Mouse (Mus musculus): ENCODE results near the gene Enpp6. TPM values are rescaled to one million over a fixed set of nuclear protein-coding genes. Genes with fewer than 3 reads are reported as not detected.

Enpp6 gene
- polyA plus RNA-seq (2016; fragmentation: Nextera tagmentation; extraction: Ambion mirVana), result 2.4 and 2.5 TPM in 2 replicates

- no peaks in the 10 kb centered on the region for H3K27me3 ChIP-seq (replicated peaks)
- H3K27ac ChIP-seq (ENCODE audit: poor library complexity, severe bottlenecking), result no peak within 1 kb of the TSS
- H3K36me3 ChIP-seq, result no peaks in the 10 kb centered on the region
- H3K9me3 ChIP-seq (replicated peaks), result no peaks in the 10 kb centered on the region
- no peak within 1 kb of the TSS for H3K9ac ChIP-seq
- 77% methylated on average over 8 of the region's 8 CpGs for WGBS
- 0 out of 2 replicates have a peak, but pooled peaks cover 4% of the 10 kb centered on the region for H3K4me1 ChIP-seq (replicated peaks)
- no peak within 1 kb of the TSS for H3K4me3 ChIP-seq
- no peak for ATAC-seq (ENCODE audit: insufficient number of reproducible peaks, low FRiP score)
- H3K4me2 ChIP-seq, result no peak within 1 kb of the TSS
These were observed at the start of gene Enpp6 for GRCm38 (mm10) chr8:46986386-46987140. Enpp6 (plus strand) TSS chr8:46986887.

- H3K27me3 ChIP-seq (replicated peaks), result no peaks in the 10 kb centered on the region
- H3K4me2 ChIP-seq, result no peak overlapping the region
- no peaks in the 10 kb centered on the region for H3K36me3 ChIP-seq
- peaks cover 6% of the 10 kb centered on the region; the same call in 1 of the 2 replicates for H3K9me3 ChIP-seq (replicated peaks)
- H3K27ac ChIP-seq (ENCODE audit: poor library complexity, severe bottlenecking), result no peak overlapping the region
- H3K9ac ChIP-seq, result no peak overlapping the region
- 74% methylated on average over 4 of the region's 4 CpGs for WGBS
- no peak for ATAC-seq (ENCODE audit: insufficient number of reproducible peaks, low FRiP score)
- no peak overlapping the region for H3K4me3 ChIP-seq
- 0 out of 2 replicates have a peak, but pooled peaks cover 6% of the 10 kb centered on the region for H3K4me1 ChIP-seq (replicated peaks)
These were observed 48.5 kb upstream of the Enpp6 start for GRCm38 (mm10) chr8:46938218-46938617.

- Histone ChIP-seq H3K9me3 (replicated peaks) (peaks cover 10% of the 10 kb centered on the region; the same call in 1 of the 2 replicates), H3K4me3 (no peak overlapping the region), H3K9ac (no peak overlapping the region), H3K36me3 (no peaks in the 10 kb centered on the region), H3K4me1 (replicated peaks) (0 out of 2 replicates have a peak, but pooled peaks cover 6% of the 10 kb centered on the region), H3K4me2 (peak overlapping the region; percentile 19; the same call in 1 of the 2 replicates), H3K27ac (ENCODE audit: poor library complexity, severe bottlenecking) (peak overlapping the region; percentile 11; the same call in 1 of the 2 replicates), H3K27me3 (replicated peaks) (no peaks in the 10 kb centered on the region; the same call in 1 of the 2 replicates)
- 48% methylated on average over 11 of the region's 11 CpGs for WGBS
- ATAC-seq (ENCODE audit: insufficient number of reproducible peaks, low FRiP score), result peak; percentile 55; the same call in 1 of the 2 replicates
These were observed 45.4 kb upstream of the Enpp6 start for GRCm38 (mm10) chr8:46941295-46941694.

- 0 out of 2 replicates have a peak, but pooled peaks cover 6% of the 10 kb centered on the region for H3K4me1 ChIP-seq (replicated peaks)
- H3K9ac ChIP-seq, result no peak overlapping the region
- ATAC-seq (ENCODE audit: insufficient number of reproducible peaks, low FRiP score), result no peak
- peaks cover 6% of the 10 kb centered on the region; the same call in 1 of the 2 replicates for H3K27me3 ChIP-seq (replicated peaks)
- no peaks in the 10 kb centered on the region for H3K36me3 ChIP-seq
- 72% methylated on average over 15 of the region's 15 CpGs for WGBS
- peaks cover 10% of the 10 kb centered on the region; the same call in 1 of the 2 replicates for H3K9me3 ChIP-seq (replicated peaks)
- H3K4me3 ChIP-seq, result no peak overlapping the region
- H3K27ac ChIP-seq (ENCODE audit: poor library complexity, severe bottlenecking), result peak overlapping the region; percentile 11; the same call in 1 of the 2 replicates
- peak overlapping the region; percentile 19; the same call in 1 of the 2 replicates for H3K4me2 ChIP-seq
These were observed 44.7 kb upstream of the Enpp6 start for GRCm38 (mm10) chr8:46941731-46942650.

GRCm38 (mm10) chr8:46942651-46943024, 44.0 kb upstream of the Enpp6 start:
- Histone ChIP-seq H3K4me3 (no peak overlapping the region), H3K27me3 (replicated peaks) (peaks cover 11% of the 10 kb centered on the region; the same call in 1 of the 2 replicates), H3K9me3 (replicated peaks) (peaks cover 10% of the 10 kb centered on the region; the same call in 1 of the 2 replicates), H3K4me1 (replicated peaks) (0 out of 2 replicates have a peak, but pooled peaks cover 6% of the 10 kb centered on the region), H3K36me3 (no peaks in the 10 kb centered on the region), H3K27ac (ENCODE audit: poor library complexity, severe bottlenecking) (no peak overlapping the region), H3K4me2 (no peak overlapping the region), H3K9ac (no peak overlapping the region)
- ATAC-seq (ENCODE audit: insufficient number of reproducible peaks, low FRiP score), result no peak
- 76% methylated on average over 11 of the region's 11 CpGs for WGBS

GRCm38 (mm10) chr8:46943337-46943736, 43.4 kb upstream of the Enpp6 start:
- ATAC-seq (ENCODE audit: insufficient number of reproducible peaks, low FRiP score), result no peak
- Histone ChIP-seq H3K27ac (ENCODE audit: poor library complexity, severe bottlenecking) (no peak overlapping the region), H3K36me3 (no peaks in the 10 kb centered on the region), H3K27me3 (replicated peaks) (peaks cover 14% of the 10 kb centered on the region; the same call in 1 of the 2 replicates), H3K9ac (no peak overlapping the region), H3K4me1 (replicated peaks) (0 out of 2 replicates have a peak, but pooled peaks cover 6% of the 10 kb centered on the region), H3K9me3 (replicated peaks) (peaks cover 10% of the 10 kb centered on the region; the same call in 1 of the 2 replicates), H3K4me2 (no peak overlapping the region), H3K4me3 (no peak overlapping the region)
- 77% methylated on average over 4 of the region's 4 CpGs for WGBS

- Histone ChIP-seq H3K27ac (ENCODE audit: poor library complexity, severe bottlenecking) (no peak overlapping the region), H3K36me3 (no peaks in the 10 kb centered on the region), H3K4me1 (replicated peaks) (0 out of 2 replicates have a peak, but pooled peaks cover 3% of the 10 kb centered on the region), H3K4me2 (no peak overlapping the region), H3K27me3 (replicated peaks) (peaks cover 14% of the 10 kb centered on the region; the same call in 1 of the 2 replicates), H3K9ac (no peak overlapping the region), H3K9me3 (replicated peaks) (0 out of 2 replicates have a peak, but pooled peaks cover 5% of the 10 kb centered on the region), H3K4me3 (no peak overlapping the region)
- ATAC-seq (ENCODE audit: insufficient number of reproducible peaks, low FRiP score), result no peak
- WGBS, result 72% methylated on average over 5 of the region's 5 CpGs
These were observed 40.5 kb upstream of the Enpp6 start for GRCm38 (mm10) chr8:46946181-46946580.

- Histone ChIP-seq H3K27ac (ENCODE audit: poor library complexity, severe bottlenecking) (no peak overlapping the region), H3K4me2 (no peak overlapping the region), H3K9me3 (replicated peaks) (0 out of 2 replicates have a peak, but pooled peaks cover 5% of the 10 kb centered on the region), H3K9ac (no peak overlapping the region), H3K4me1 (replicated peaks) (no peaks in the 10 kb centered on the region), H3K4me3 (no peak overlapping the region), H3K36me3 (no peaks in the 10 kb centered on the region), H3K27me3 (replicated peaks) (peaks cover 14% of the 10 kb centered on the region; the same call in 1 of the 2 replicates)
- 79% methylated on average over 14 of the region's 14 CpGs for WGBS
- no peak for ATAC-seq (ENCODE audit: insufficient number of reproducible peaks, low FRiP score)
These were observed 38.5 kb upstream of the Enpp6 start for GRCm38 (mm10) chr8:46948091-46948757.

- Histone ChIP-seq H3K9ac (no peak overlapping the region), H3K4me2 (no peak overlapping the region), H3K9me3 (replicated peaks) (no peaks in the 10 kb centered on the region), H3K27ac (ENCODE audit: poor library complexity, severe bottlenecking) (no peak overlapping the region), H3K36me3 (no peaks in the 10 kb centered on the region), H3K27me3 (replicated peaks) (no peaks in the 10 kb centered on the region), H3K4me3 (no peak overlapping the region), H3K4me1 (replicated peaks) (no peaks in the 10 kb centered on the region)
- WGBS, result 16% methylated on average over 7 of the region's 7 CpGs
- ATAC-seq (ENCODE audit: insufficient number of reproducible peaks, low FRiP score), result no peak
These were observed 33.2 kb upstream of the Enpp6 start for GRCm38 (mm10) chr8:46953472-46953871.
